Mouse (Mus musculus) bone marrow, adult 2 months (tissue): ENCODE data around the gene Soga1.

Experiments used
- CTCF ChIP-seq: fragments of 200-500 bp; IDR thresholded peaks from 2 replicates; pipeline ENCODE4 v1.5.1; 2011; ENCODE audit warnings: low read length, control low read depth; ENCODE audit not compliant: control insufficient read depth, insufficient read depth
- POLR2A ChIP-seq: fragments of 200-500 bp; IDR thresholded peaks from 2 replicates; pipeline ENCODE4 v1.6.1; 2011; ENCODE audit warnings: low read depth, mild to moderate bottlenecking, control low read depth, low read length, borderline replicate concordance; ENCODE audit not compliant: control insufficient read depth

DNA sequence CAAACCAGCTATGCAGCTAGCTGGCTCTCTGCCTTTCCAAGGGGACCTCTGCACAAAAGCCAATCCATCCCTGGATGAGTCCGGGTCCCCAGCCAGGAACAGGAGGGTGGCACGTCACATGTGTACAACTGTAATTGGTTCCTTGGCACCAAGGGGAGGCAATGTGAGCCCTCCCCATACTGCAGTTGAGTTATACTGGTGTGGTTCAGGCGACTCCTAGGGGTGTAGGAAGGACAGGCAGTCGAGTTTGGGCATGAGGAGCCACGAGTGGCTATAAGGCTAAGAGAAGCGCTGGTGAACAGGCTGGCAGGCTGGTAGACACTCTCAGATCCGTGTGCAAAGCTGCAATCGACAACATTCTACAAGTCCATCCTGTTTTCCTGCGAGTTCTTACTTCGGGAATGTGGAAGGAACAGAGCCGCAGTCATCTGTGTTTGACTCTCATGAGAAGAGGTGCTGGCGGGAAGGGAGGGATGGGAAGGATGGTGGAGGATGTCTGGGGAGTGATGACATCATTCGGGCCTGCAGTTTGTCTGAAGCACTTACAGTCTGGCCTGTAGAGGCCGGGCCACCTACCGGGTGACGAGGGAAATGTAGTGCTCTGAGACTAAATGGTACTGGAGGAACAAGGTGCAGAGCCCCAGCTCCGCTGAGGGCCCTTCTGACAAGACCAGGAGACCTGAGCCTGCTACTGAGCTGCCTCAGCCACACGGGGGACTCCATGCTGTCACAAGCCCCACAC lies 62.4 kb downstream of the Soga1 start:
- TF ChIP-seq CTCF (no peak), POLR2A (no peak)
